Mouse (Mus musculus) embryonic stem cell, embryonic (primary cell): ENCODE data around the gene Ralgapa2.

Source experiments
- CTCF ChIA-PET, 4 experiments: fragments of 300-600 bp in 2 of 4; fragments of 350-600 bp in 2 of 4; sonication (Branson Sonifier 250); formaldehyde crosslinking; loops; one replicate each; lab custom pipeline; 2022; ENCODE audit warnings: inconsistent platforms in 2 of 4; lab: Charles Lee
- POLR2A ChIA-PET, 4 experiments: fragments of 300-600 bp in 2 of 4; fragments of 350-600 bp in 2 of 4; sonication (Branson Sonifier 250); formaldehyde crosslinking; loops; one replicate each; lab custom pipeline; 2022; ENCODE audit warnings: antibody characterized with exemption in 4 of 4, inconsistent platforms in 1 of 4; lab: Charles Lee

The Ralgapa2 gene

GRCm38 (mm10) chr2:146239196-146239747 is 272.9 kb downstream of the Ralgapa2 start:
- CTCF ChIA-PET, result interaction anchor here in 1 of 4 experiments (0.6 kb wide), 1 partner anchor 191 kb away, joined by 3 read pairs; no protein-coding TSS in a partner anchor
- POLR2A ChIA-PET, result no interaction called here

GRCm38 (mm10) chr2:146231485-146231884 is 280.7 kb downstream of the Ralgapa2 start:
- POLR2A ChIA-PET, result no interaction called here

GRCm38 (mm10) chr2:146228435-146228834 is 283.7 kb downstream of the Ralgapa2 start:
- CTCF ChIA-PET, result no interaction called here
- POLR2A ChIA-PET, result no interaction called here

More at GRCm38 (mm10) chr2:146231485-146231884, 280.7 kb downstream of the Ralgapa2 start:
- CTCF ChIA-PET, result no interaction called here

- POLR2A ChIA-PET, result no interaction called here
- CTCF ChIA-PET, result no interaction called here
Observed at GRCm38 (mm10) chr2:146227646-146228045, 284.5 kb downstream of the Ralgapa2 start.

GRCm38 (mm10) chr2:146226484-146226883 is 285.7 kb downstream of the Ralgapa2 start:
- CTCF ChIA-PET, result interaction anchor here in 2 of 4 experiments (0.7 to 1.4 kb wide), 3 partner anchors 10 to 188 kb away, joined by 3 to 6 read pairs (median 3); no protein-coding TSS in a partner anchor
- POLR2A ChIA-PET, result interaction anchor here in 2 of 4 experiments (0.5 to 1.0 kb wide), 3 partner anchors 73 to 786 kb away, joined by 3 read pairs; partner anchors contain the start of gene Xrn2 (in 1 of the 2)

- ChIA-PET CTCF (interaction anchor here in 2 of 4 experiments (0.6 to 1.4 kb wide), 2 partner anchors 9 to 606 kb away, joined by 3 to 6 read pairs; no protein-coding TSS in a partner anchor), POLR2A (interaction anchor here in 1 of 4 experiments (0.7 kb wide), 1 partner anchor 62 kb away, joined by 3 read pairs; no protein-coding TSS in a partner anchor)
Observed at GRCm38 (mm10) chr2:146225818-146226217, 286.3 kb downstream of the Ralgapa2 start.

GRCm38 (mm10) chr2:146224141-146224540 is 288.0 kb downstream of the Ralgapa2 start:
- ChIA-PET POLR2A (interaction anchor here in 2 of 4 experiments (0.6 to 1.8 kb wide), 5 partner anchors 10 to 276 kb away, joined by 4 to 5 read pairs (median 4); no protein-coding TSS in a partner anchor), CTCF (interaction anchor here in 2 of 4 experiments (0.6 kb wide), 2 partner anchors 111 to 275 kb away, joined by 5 to 14 read pairs; no protein-coding TSS in a partner anchor)

- ChIA-PET POLR2A (interaction anchor here in 1 of 4 experiments (0.6 to 1.8 kb wide), 3 partner anchors 9 to 18 kb away, joined by 4 to 5 read pairs (median 4); no protein-coding TSS in a partner anchor), CTCF (no interaction called here)
Observed at GRCm38 (mm10) chr2:146223176-146223905, 288.8 kb downstream of the Ralgapa2 start.

- ChIA-PET CTCF (interaction anchor here in 1 of 4 experiments (1.7 kb wide), 1 partner anchor 192 kb away, joined by 5 read pairs; no protein-coding TSS in a partner anchor), POLR2A (interaction anchor here in 1 of 4 experiments (1.8 to 1.9 kb wide), 2 partner anchors 8 to 160 kb away, joined by 5 read pairs; no protein-coding TSS in a partner anchor)
Observed at GRCm38 (mm10) chr2:146222279-146223175, 289.6 kb downstream of the Ralgapa2 start.

GRCm38 (mm10) chr2:146221929-146222278 is 290.2 kb downstream of the Ralgapa2 start:
- POLR2A ChIA-PET, result interaction anchor here in 1 of 4 experiments (1.9 kb wide), 1 partner anchor 160 kb away, joined by 5 read pairs; no protein-coding TSS in a partner anchor
- CTCF ChIA-PET, result interaction anchor here in 2 of 4 experiments (1.3 to 1.7 kb wide), 2 partner anchors 193 kb away, joined by 4 to 5 read pairs; no protein-coding TSS in a partner anchor

- ChIA-PET POLR2A (interaction anchor here in 1 of 4 experiments (0.6 to 1.9 kb wide), 2 partner anchors 76 to 159 kb away, joined by 3 to 5 read pairs; no protein-coding TSS in a partner anchor), CTCF (interaction anchor here in 2 of 4 experiments (1.3 to 1.7 kb wide), 2 partner anchors 193 kb away, joined by 4 to 5 read pairs; no protein-coding TSS in a partner anchor)
Observed at GRCm38 (mm10) chr2:146221076-146221928, 290.8 kb downstream of the Ralgapa2 start, which contains the start of gene Insm1. Gene Insm1, plus strand, starts transcription at chr2:146221921.

GRCm38 (mm10) chr2:146220591-146221075 is 291.5 kb downstream of the Ralgapa2 start:
- CTCF ChIA-PET, result interaction anchor here in 1 of 4 experiments (1.3 kb wide), 1 partner anchor 194 kb away, joined by 4 read pairs; no protein-coding TSS in a partner anchor
- POLR2A ChIA-PET, result interaction anchor here in 1 of 4 experiments (0.6 to 1.9 kb wide), 2 partner anchors 77 to 158 kb away, joined by 3 to 5 read pairs; no protein-coding TSS in a partner anchor

GRCm38 (mm10) chr2:146219791-146220190 is 292.4 kb downstream of the Ralgapa2 start:
- ChIA-PET CTCF (no interaction called here), POLR2A (interaction anchor here in 2 of 4 experiments (0.6 to 1.2 kb wide), 3 partner anchors 17 to 157 kb away, joined by 3 read pairs; no protein-coding TSS in a partner anchor)

GRCm38 (mm10) chr2:146218881-146219535 is 293.1 kb downstream of the Ralgapa2 start:
- CTCF ChIA-PET, result interaction anchor here in 3 of 4 experiments (0.6 to 0.7 kb wide), 4 partner anchors 31 to 394 kb away, joined by 3 to 14 read pairs (median 4); no protein-coding TSS in a partner anchor
- POLR2A ChIA-PET, result interaction anchor here in 3 of 4 experiments (0.6 to 1.3 kb wide), 6 partner anchors 16 to 359 kb away, joined by 3 to 4 read pairs (median 3); no protein-coding TSS in a partner anchor

GRCm38 (mm10) chr2:146218161-146218691 is 293.9 kb downstream of the Ralgapa2 start:
- POLR2A ChIA-PET, result interaction anchor here in 3 of 4 experiments (0.6 to 1.3 kb wide), 4 partner anchors 17 to 359 kb away, joined by 3 to 4 read pairs (median 4); no protein-coding TSS in a partner anchor
- CTCF ChIA-PET, result no interaction called here
